ENCODE assay signal across 7 mouse cellular contexts in genomic region chr6:145389904-145390303, GRCm38 (mm10).
DNase-seq lines count a peak whose midpoint lies in the region; ATAC-seq and TF ChIP-seq lines count a peak whose summit lies in the region.

No protein-coding gene starts in this region.

- TF ChIP-seq POLR2A in lung, adult 2 months (IDR thresholded peaks at IDR 0.05; ENCODE audit: borderline replicate concordance, extremely low read depth, low read depth, low read length): no peak
- peak; percentile 30; the same call in 1 of the 2 replicates for TF ChIP-seq POLR2A in testis, adult 2 months (IDR thresholded peaks at IDR 0.05; ENCODE audit: control insufficient read depth, low read depth, low read length)

- no peaks in the 10 kb centered on the region for H3K9me3 ChIP-seq in hindbrain, embryonic 11.5 days (ENCODE audit: control insufficient read depth, low read length)

- WGBS in lung, adult 2 months: 75% methylated on average over 7 of the region's 7 CpGs
- 59% methylated on average over 7 of the region's 7 CpGs for WGBS in hindbrain, embryonic 11.5 days

- no peak overlapping the region for H3K4me3 ChIP-seq in lung, adult 2 months (replicated peaks; ENCODE audit: extremely low read depth, low read depth, low read length)
- no peak overlapping the region for H3K4me3 ChIP-seq in hindbrain, embryonic 11.5 days (ENCODE audit: low read depth, low read length)
- H3K4me3 ChIP-seq in testis, adult 2 months (ENCODE audit: control insufficient read depth, low read depth, low read length): peak overlapping the region; percentile 38

- no peak for ATAC-seq in hindbrain, embryonic 11.5 days (ENCODE audit: low FRiP score)

- TF ChIP-seq CTCF in lung, adult 2 months (IDR thresholded peaks at IDR 0.05; ENCODE audit: insufficient read depth, low read length): no peak
- TF ChIP-seq CTCF in testis, adult 2 months (IDR thresholded peaks at IDR 0.05; ENCODE audit: control insufficient read depth, insufficient read depth, insufficient replicate concordance, low read depth, low read length): no peak

- no peaks in the 10 kb centered on the region for H3K4me1 ChIP-seq in lung, adult 2 months (ENCODE audit: control insufficient read depth, insufficient read depth, low read length)
- H3K4me1 ChIP-seq in hindbrain, embryonic 11.5 days (replicated peaks; ENCODE audit: control insufficient read depth, insufficient read depth, low read length): no peaks in the 10 kb centered on the region
- H3K4me1 ChIP-seq in testis, adult 2 months (ENCODE audit: control insufficient read depth, insufficient read depth, low read length): no peaks in the 10 kb centered on the region; the same call in none of the 2 replicates

- peak; percentile 38 for DNase-seq in lung, postnatal 10 days
- no peak for DNase-seq in lung, adult 2 months
- DNase-seq in hindbrain, embryonic 11.5 days (ENCODE audit: low spot score): peak; percentile 28
- DNase-seq in left cerebral cortex, postnatal 14 days (ENCODE audit: low spot score in 2 of 2): peak; percentile 71 to 81
- DNase-seq in lung, postnatal 25 days (ENCODE audit: low spot score): no peak
- DNase-seq in gastrocnemius, postnatal 36 days: no peak

- no peak overlapping the region for H3K4me2 ChIP-seq in hindbrain, embryonic 11.5 days (replicated peaks; ENCODE audit: low read depth, low read length)

- no peaks in the 10 kb centered on the region for H3K36me3 ChIP-seq in hindbrain, embryonic 11.5 days (ENCODE audit: control insufficient read depth, insufficient read depth, low read length)
- H3K36me3 ChIP-seq in testis, adult 2 months (ENCODE audit: control insufficient read depth, insufficient read depth, low read length): no peaks in the 10 kb centered on the region

- no peaks in the 10 kb centered on the region for H3K27me3 ChIP-seq in hindbrain, embryonic 11.5 days (ENCODE audit: control insufficient read depth, insufficient read depth, low read length)
- H3K27me3 ChIP-seq in testis, adult 2 months (ENCODE audit: control insufficient read depth, insufficient read depth, low read length): no peaks in the 10 kb centered on the region

- H3K9ac ChIP-seq in hindbrain, embryonic 11.5 days (ENCODE audit: low read depth, low read length): no peak overlapping the region

- intact Hi-C loops in left cerebral cortex, postnatal 14 days (cut with DNase I): loop anchor here (10.0 kb wide), 1 partner anchor 1025 kb away; no protein-coding TSS in a partner anchor
- intact Hi-C loops in gastrocnemius, postnatal 36 days (cut with DNase I): no loop called here

- no peak overlapping the region for H3K27ac ChIP-seq in hindbrain, embryonic 11.5 days (ENCODE audit: low read depth, low read length)
- no peak overlapping the region for H3K27ac ChIP-seq in testis, adult 2 months (ENCODE audit: control insufficient read depth, insufficient read depth, low read depth, low read length)

Comparison
In these comparisons a context has a peak if more than half of its experiments do, and no peak if none do; other contexts are left out.
1. DNase-seq: peak in lung, postnatal 10 days (single experiment), hindbrain, embryonic 11.5 days (single experiment) and left cerebral cortex, postnatal 14 days (2 of 2); none in lung, adult 2 months (single experiment), lung, postnatal 25 days (single experiment) and gastrocnemius, postnatal 36 days (0 of 2).